Comparison of ENCODE assay signal across 17 mouse cellular contexts in the genomic region with DNA sequence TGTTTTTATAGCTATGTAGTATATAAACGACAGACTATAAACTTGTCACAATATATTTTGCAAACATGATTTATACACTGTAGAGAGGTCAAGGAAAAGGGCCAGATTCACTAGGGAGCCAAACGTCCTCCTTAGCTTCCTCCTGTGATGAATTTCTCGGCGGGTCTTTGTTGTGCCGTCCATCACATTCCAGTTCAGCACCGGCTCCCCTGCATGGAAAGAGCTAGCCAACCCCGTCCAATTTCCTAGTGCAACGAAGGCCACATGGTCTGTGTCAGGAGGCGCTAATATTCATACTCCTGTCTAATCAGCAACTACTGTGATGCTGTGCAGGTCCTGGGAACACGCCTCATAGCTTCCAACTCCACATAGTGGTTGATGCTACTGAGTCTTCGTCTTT. TPM values are rescaled to one million over a fixed set of nuclear protein-coding genes. Genes with fewer than 3 reads are reported as not detected.
DNase-seq lines count a peak whose midpoint lies in the region; ATAC-seq lines count a peak whose summit lies in the region.
"Had no signal": no experiment of that assay in that cellular context is flagged by ENCODE, and none has a peak within 500 bp of the region (broad histone marks: within the 10 kb centered on the region; RNA-seq: fewer than 3 reads in every experiment).

No protein-coding gene starts in this region.

- H3K27ac ChIP-seq in heart, embryonic 15.5 days = no peak overlapping the region
- no peak overlapping the region for H3K27ac ChIP-seq in liver, embryonic 11.5 days (ENCODE audit: low read depth, low read length)
- no peak overlapping the region for H3K27ac ChIP-seq in liver, embryonic 12.5 days
- no peak overlapping the region for H3K27ac ChIP-seq in neural tube, embryonic 14.5 days (ENCODE audit: low read depth, low read length)
- H3K27ac ChIP-seq: forebrain, embryonic 10.5 days; hindbrain, embryonic 15.5 days; liver, embryonic 13.5 days; midbrain, embryonic 13.5 days had no signal

- peaks cover 25% of the 10 kb centered on the region for H3K4me1 ChIP-seq in heart, embryonic 15.5 days (replicated peaks)
- no peaks in the 10 kb centered on the region for H3K4me1 ChIP-seq in liver, embryonic 11.5 days (replicated peaks; ENCODE audit: control insufficient read depth, insufficient read depth, low read length)
- peaks cover 7% of the 10 kb centered on the region; the same call in 1 of the 2 replicates for H3K4me1 ChIP-seq in liver, embryonic 12.5 days
- no peaks in the 10 kb centered on the region for H3K4me1 ChIP-seq in neural tube, embryonic 14.5 days (ENCODE audit: control insufficient read depth, insufficient read depth, low read length)
- H3K4me1 ChIP-seq: hindbrain, embryonic 15.5 days; midbrain, embryonic 13.5 days had no signal

- DNase-seq in heart, adult 8-10 months (ENCODE audit: low spot score) = no peak
- peak; percentile 31 for DNase-seq in liver, embryonic 11.5 days (ENCODE audit: low spot score)
- DNase-seq in forelimb bud, embryonic 11.5 days (ENCODE audit: low read depth, low spot score) = peak; percentile 30
- no peak for DNase-seq in ovary, postnatal 14 days (ENCODE audit: low spot score)
- DNase-seq: cerebellum, adult 11 months; cerebellum, postnatal 25 days; liver, embryonic 13.5 days; right cerebral cortex, postnatal 4 days; thymus, postnatal 14 days had no signal

- H3K27me3 ChIP-seq in heart, embryonic 15.5 days = no peaks in the 10 kb centered on the region
- no peaks in the 10 kb centered on the region for H3K27me3 ChIP-seq in liver, embryonic 11.5 days (replicated peaks; ENCODE audit: control insufficient read depth, insufficient read depth, low read length)
- 0 out of 2 replicates have a peak, but pooled peaks cover 4% of the 10 kb centered on the region for H3K27me3 ChIP-seq in liver, embryonic 12.5 days (replicated peaks)
- no peaks in the 10 kb centered on the region for H3K27me3 ChIP-seq in neural tube, embryonic 14.5 days (ENCODE audit: control insufficient read depth, insufficient read depth, low read length)
- H3K27me3 ChIP-seq: hindbrain, embryonic 15.5 days; midbrain, embryonic 13.5 days had no signal

- 22% methylated on average over 11 of the region's 11 CpGs for WGBS in heart, embryonic 15.5 days
- 48% methylated on average over 11 of the region's 11 CpGs for WGBS in liver, embryonic 11.5 days
- 52% methylated on average over 11 of the region's 11 CpGs for WGBS in liver, embryonic 12.5 days (ENCODE audit: insufficient replicate concordance)
- 39% methylated on average over 11 of the region's 11 CpGs for WGBS in neural tube, embryonic 14.5 days

- ATAC-seq in heart, embryonic 15.5 days (replicated peaks; ENCODE audit: insufficient number of reproducible peaks, insufficient read depth, low FRiP score, low read depth) = peak; percentile 66
- ATAC-seq in liver, embryonic 11.5 days (replicated peaks; ENCODE audit: low FRiP score) = no peak
- ATAC-seq in liver, embryonic 12.5 days = no peak
- peak; percentile 28; the same call in 1 of the 2 replicates for ATAC-seq in neural tube, embryonic 14.5 days (ENCODE audit: low read depth)
- ATAC-seq: midbrain, embryonic 13.5 days had no signal

- H3K9me3 ChIP-seq in heart, embryonic 15.5 days (replicated peaks) = no peaks in the 10 kb centered on the region
- no peaks in the 10 kb centered on the region for H3K9me3 ChIP-seq in liver, embryonic 11.5 days (ENCODE audit: control insufficient read depth, low read length)
- H3K9me3 ChIP-seq in liver, embryonic 12.5 days (replicated peaks) = no peaks in the 10 kb centered on the region
- no peaks in the 10 kb centered on the region for H3K9me3 ChIP-seq in neural tube, embryonic 14.5 days (ENCODE audit: control insufficient read depth, low read length)
- H3K9me3 ChIP-seq: forebrain, embryonic 10.5 days; G1E; hindbrain, embryonic 15.5 days; liver, embryonic 13.5 days; midbrain, embryonic 13.5 days had no signal

- no peak overlapping the region for H3K4me2 ChIP-seq in heart, embryonic 15.5 days
- no peak overlapping the region for H3K4me2 ChIP-seq in liver, embryonic 11.5 days
- no peak overlapping the region for H3K4me2 ChIP-seq in liver, embryonic 12.5 days
- no peak overlapping the region for H3K4me2 ChIP-seq in neural tube, embryonic 14.5 days (ENCODE audit: low read depth, low read length)
- H3K4me2 ChIP-seq: hindbrain, embryonic 15.5 days; liver, embryonic 13.5 days; midbrain, embryonic 13.5 days had no signal

- no peak overlapping the region for H3K9ac ChIP-seq in heart, embryonic 15.5 days
- H3K9ac ChIP-seq in liver, embryonic 11.5 days (ENCODE audit: low read depth, low read length) = no peak overlapping the region
- H3K9ac ChIP-seq in liver, embryonic 12.5 days = no peak overlapping the region
- H3K9ac ChIP-seq in neural tube, embryonic 14.5 days (replicated peaks; ENCODE audit: low read depth, low read length) = no peak overlapping the region
- H3K9ac ChIP-seq: hindbrain, embryonic 15.5 days; liver, embryonic 13.5 days; midbrain, embryonic 13.5 days had no signal

- no peak overlapping the region for H3K4me3 ChIP-seq in heart, embryonic 15.5 days
- H3K4me3 ChIP-seq in liver, embryonic 11.5 days (ENCODE audit: low read depth, low read length) = no peak overlapping the region
- H3K4me3 ChIP-seq in liver, embryonic 12.5 days = no peak overlapping the region
- H3K4me3 ChIP-seq in neural tube, embryonic 14.5 days (ENCODE audit: low read depth, low read length) = no peak overlapping the region
- H3K4me3 ChIP-seq: forebrain, embryonic 10.5 days; hindbrain, embryonic 15.5 days; liver, embryonic 13.5 days; midbrain, embryonic 13.5 days had no signal

- no peaks in the 10 kb centered on the region for H3K36me3 ChIP-seq in heart, embryonic 15.5 days
- no peaks in the 10 kb centered on the region for H3K36me3 ChIP-seq in liver, embryonic 11.5 days (ENCODE audit: control insufficient read depth, insufficient read depth, low read length)
- H3K36me3 ChIP-seq in liver, embryonic 12.5 days = no peaks in the 10 kb centered on the region
- H3K36me3 ChIP-seq in neural tube, embryonic 14.5 days (ENCODE audit: control insufficient read depth, insufficient read depth, low read length) = no peaks in the 10 kb centered on the region
- H3K36me3 ChIP-seq: forebrain, embryonic 10.5 days; G1E; hindbrain, embryonic 15.5 days; liver, embryonic 13.5 days; midbrain, embryonic 13.5 days had no signal

RNA-seq across cellular contexts. Expression of a gene that starts 15.5 kb away (rescaled TPM):
- polyA plus RNA-seq in heart, embryonic 15.5 days (2015; fragmentation: Nextera tagmentation; extraction: Ambion mirVana) = 69.9 and 75.6 TPM in 2 replicates
- 100 to 1,000 TPM in 3 of 4 experiments, 10 to 100 TPM in 1; 98.7 to 109 (median 103) TPM for total RNA-seq in heart, adult 8-10 months (2022)
- 237 and 244 TPM in 2 replicates for polyA plus RNA-seq in liver, embryonic 11.5 days (2014; fragmentation: Nextera tagmentation; extraction: Ambion mirVana)
- polyA plus RNA-seq in liver, embryonic 12.5 days (2016; fragmentation: Nextera tagmentation; extraction: Ambion mirVana) = 299 and 300 TPM in 2 replicates
- 39.7 and 43.0 TPM in 2 replicates for polyA plus RNA-seq in neural tube, embryonic 14.5 days (2014; fragmentation: Nextera tagmentation; extraction: Ambion mirVana)

RNA-seq across cellular contexts. Expression of a gene that starts 38.5 kb away (rescaled TPM):
- polyA plus RNA-seq in heart, embryonic 15.5 days (2015; fragmentation: Nextera tagmentation; extraction: Ambion mirVana) = 90.4 and 98.4 TPM in 2 replicates
- 10 to 100 TPM; 64.0 to 99.3 (median 73.2) TPM for total RNA-seq in heart, adult 8-10 months (2022)
- polyA plus RNA-seq in liver, embryonic 11.5 days (2014; fragmentation: Nextera tagmentation; extraction: Ambion mirVana) = 13.3 and 17.8 TPM in 2 replicates
- polyA plus RNA-seq in liver, embryonic 12.5 days (2016; fragmentation: Nextera tagmentation; extraction: Ambion mirVana) = 10.7 and 10.8 TPM in 2 replicates
- 2.1 and 8.2 TPM in 2 replicates for polyA plus RNA-seq in neural tube, embryonic 14.5 days (2014; fragmentation: Nextera tagmentation; extraction: Ambion mirVana)

RNA-seq across cellular contexts. Expression of a gene that starts 40.4 kb away (rescaled TPM):
- 0.89 and 5.5 TPM in 2 replicates for polyA plus RNA-seq in heart, embryonic 15.5 days (2015; fragmentation: Nextera tagmentation; extraction: Ambion mirVana)
- total RNA-seq in heart, adult 8-10 months (2022) = 1 to 10 TPM in 1 of 4 experiments, under 1 TPM in 3; 0.16 to 1.1 (median 0.46) TPM
- polyA plus RNA-seq in liver, embryonic 11.5 days (2014; fragmentation: Nextera tagmentation; extraction: Ambion mirVana) = 0.77 TPM in 1 of 2 replicates, not detected in the other
- polyA plus RNA-seq in liver, embryonic 12.5 days (2016; fragmentation: Nextera tagmentation; extraction: Ambion mirVana) = 0.23 and 0.32 TPM in 2 replicates
- 0.99 and 1.1 TPM in 2 replicates for polyA plus RNA-seq in neural tube, embryonic 14.5 days (2014; fragmentation: Nextera tagmentation; extraction: Ambion mirVana)
- total RNA-seq: layer of hippocampus, postnatal 25 days had no signal

Comparison
In these comparisons a context has a peak if more than half of its experiments do, and no peak if none do; other contexts are left out.
1. ATAC-seq: peak in heart, embryonic 15.5 days (single experiment) and neural tube, embryonic 14.5 days (single experiment); none in liver, embryonic 11.5 days (single experiment) and liver, embryonic 12.5 days (single experiment).
2. DNase-seq: peak in liver, embryonic 11.5 days (single experiment) and forelimb bud, embryonic 11.5 days (single experiment); none in heart, adult 8-10 months (single experiment) and ovary, postnatal 14 days (single experiment).